Mouse (Mus musculus) cerebellum, postnatal 25 days (tissue): ENCODE results near the gene Olfr1505.

Experiments
- DNase-seq, 2 experiments: peaks; one replicate each; pipeline ENCODE4 v3.0.0; 2021; ENCODE audit warnings: mixed read lengths in 2 of 2

Olfr1505 gene

GRCm38 (mm10) chr19:13913230-13913629, at the start of gene Olfr1505:
Gene Olfr1505, plus strand, starts transcription at chr19:13913530.
- no peak for DNase-seq

- DNase-seq, result no peak
These were observed 15.5 kb upstream of the Olfr1505 start, which contains the start of gene Olfr1504 for GRCm38 (mm10) chr19:13897828-13898227. Gene Olfr1504, minus strand, starts transcription at chr19:13897928.
